Mouse (Mus musculus): ENCODE data around the gene Galnt2. TPM values are rescaled to one million over a fixed set of nuclear protein-coding genes. Genes with fewer than 3 reads are reported as not detected.

Gene Galnt2
- polyA plus RNA-seq, 1 experiment from 2014 or later, result 93.8 TPM

- peaks cover 3% of the 10 kb centered on the region for H3K36me3 ChIP-seq
- ATAC-seq (ENCODE audit: low FRiP score, low read depth), result no peak
- 85% methylated on average over 6 of the region's 6 CpGs for WGBS
- H3K27ac ChIP-seq, result no peak overlapping the region
- H3K9me3 ChIP-seq, result 0 out of 2 replicates have a peak, but pooled peaks cover 5% of the 10 kb centered on the region
- H3K9ac ChIP-seq, result 0 out of 2 replicates have a peak overlapping the region, but pooled peaks have one; percentile 10
- no peaks in the 10 kb centered on the region for H3K27me3 ChIP-seq (replicated peaks)
- no peak overlapping the region for H3K4me3 ChIP-seq
- H3K4me1 ChIP-seq, result peaks cover 34% of the 10 kb centered on the region
- no peak overlapping the region for H3K4me2 ChIP-seq (replicated peaks)
Measured at GRCm38 (mm10) chr8:124239350-124239749, 8.2 kb downstream of the Galnt2 start.

GRCm38 (mm10) chr8:124240932-124241331 is 9.7 kb downstream of the Galnt2 start:
- no peak overlapping the region for H3K4me2 ChIP-seq (replicated peaks)
- ATAC-seq (ENCODE audit: low FRiP score, low read depth), result no peak
- H3K9ac ChIP-seq, result no peak overlapping the region
- H3K27ac ChIP-seq, result no peak overlapping the region
- peaks cover 10% of the 10 kb centered on the region for H3K36me3 ChIP-seq
- 0 out of 2 replicates have a peak, but pooled peaks cover 5% of the 10 kb centered on the region for H3K9me3 ChIP-seq
- WGBS, result 77% methylated on average over 8 of the region's 8 CpGs
- no peaks in the 10 kb centered on the region for H3K27me3 ChIP-seq (replicated peaks)
- H3K4me3 ChIP-seq, result no peak overlapping the region
- H3K4me1 ChIP-seq, result peaks cover 29% of the 10 kb centered on the region

DNA sequence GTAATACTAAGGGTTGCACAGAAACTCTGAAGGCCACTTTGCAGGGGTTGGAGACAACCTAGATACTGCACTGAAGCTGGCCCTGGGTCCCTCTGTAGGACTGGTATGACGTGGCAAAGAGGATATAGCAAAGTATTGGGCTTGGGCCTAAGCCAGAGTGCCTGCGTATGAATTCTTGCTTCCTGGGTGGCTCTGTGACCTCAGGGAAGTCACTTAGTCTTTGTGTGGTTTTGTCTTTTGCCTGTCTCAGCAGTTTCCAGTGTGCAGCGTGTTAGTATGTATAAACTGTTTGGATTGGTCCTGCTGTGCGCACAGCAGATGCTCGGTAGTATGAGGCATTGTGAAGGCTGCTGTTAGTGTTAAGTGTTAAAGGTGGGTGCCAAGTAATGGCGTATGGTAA is 11.0 kb downstream of the Galnt2 start:
- no peak overlapping the region for H3K27ac ChIP-seq
- 79% methylated on average over 6 of the region's 6 CpGs for WGBS
- peaks cover 10% of the 10 kb centered on the region for H3K36me3 ChIP-seq
- H3K4me2 ChIP-seq (replicated peaks), result no peak overlapping the region
- no peak for ATAC-seq (ENCODE audit: low FRiP score, low read depth)
- H3K27me3 ChIP-seq (replicated peaks), result no peaks in the 10 kb centered on the region
- H3K4me3 ChIP-seq, result no peak overlapping the region
- peaks cover 29% of the 10 kb centered on the region for H3K4me1 ChIP-seq
- H3K9me3 ChIP-seq, result 0 out of 2 replicates have a peak, but pooled peaks cover 5% of the 10 kb centered on the region
- H3K9ac ChIP-seq, result no peak overlapping the region

DNA sequence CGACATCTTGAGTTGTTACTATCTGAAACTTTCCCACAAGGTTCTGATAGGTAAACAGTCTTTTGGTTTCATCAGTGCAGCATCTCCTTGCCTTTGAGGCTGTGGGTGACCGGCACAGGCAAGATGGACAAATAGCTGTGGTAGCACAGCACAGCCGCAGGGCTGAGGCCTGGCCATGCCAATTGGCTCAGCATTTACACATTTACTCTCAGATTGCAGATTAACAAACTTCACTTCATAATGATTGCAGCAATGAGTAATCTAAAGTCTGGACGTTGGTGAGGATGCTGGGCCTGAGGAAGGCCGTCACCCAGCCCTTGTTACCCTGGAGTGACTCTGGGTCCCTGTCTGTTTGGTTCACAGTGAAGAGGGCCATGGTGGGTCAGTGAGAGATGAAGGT is 11.7 kb downstream of the Galnt2 start:
- Histone ChIP-seq H3K36me3 (peaks cover 10% of the 10 kb centered on the region), H3K9me3 (0 out of 2 replicates have a peak, but pooled peaks cover 5% of the 10 kb centered on the region), H3K27me3 (replicated peaks) (no peaks in the 10 kb centered on the region), H3K4me3 (no peak overlapping the region), H3K9ac (no peak overlapping the region), H3K4me2 (replicated peaks) (no peak overlapping the region), H3K27ac (no peak overlapping the region), H3K4me1 (peaks cover 29% of the 10 kb centered on the region)
- 93% methylated on average over 5 of the region's 5 CpGs for whole genome bisulfite sequencing
- no peak for ATAC-seq (ENCODE audit: low FRiP score, low read depth)

- no peak overlapping the region for H3K4me3 ChIP-seq
- no peak overlapping the region for H3K4me2 ChIP-seq (replicated peaks)
- H3K27me3 ChIP-seq (replicated peaks), result no peaks in the 10 kb centered on the region
- no peak overlapping the region for H3K27ac ChIP-seq
- peaks cover 10% of the 10 kb centered on the region; the same call in 1 of the 2 replicates for H3K36me3 ChIP-seq
- peaks cover 23% of the 10 kb centered on the region for H3K4me1 ChIP-seq
- H3K9me3 ChIP-seq, result 0 out of 2 replicates have a peak, but pooled peaks cover 5% of the 10 kb centered on the region
- no peak for ATAC-seq (ENCODE audit: low FRiP score, low read depth)
- no peak overlapping the region for H3K9ac ChIP-seq
- WGBS, result 92% methylated on average over 6 of the region's 6 CpGs
Measured at GRCm38 (mm10) chr8:124247581-124247980, 16.4 kb downstream of the Galnt2 start.

- Histone ChIP-seq H3K36me3 (peaks cover 10% of the 10 kb centered on the region; the same call in 1 of the 2 replicates), H3K27me3 (replicated peaks) (no peaks in the 10 kb centered on the region), H3K4me2 (replicated peaks) (no peak overlapping the region), H3K4me3 (no peak overlapping the region), H3K9ac (no peak overlapping the region), H3K4me1 (peaks cover 28% of the 10 kb centered on the region), H3K27ac (no peak overlapping the region), H3K9me3 (0 out of 2 replicates have a peak, but pooled peaks cover 4% of the 10 kb centered on the region)
- WGBS, result 87% methylated on average over 6 of the region's 6 CpGs
- ATAC-seq (ENCODE audit: low FRiP score, low read depth), result no peak
Measured at GRCm38 (mm10) chr8:124248688-124249087, 17.5 kb downstream of the Galnt2 start.

DNA sequence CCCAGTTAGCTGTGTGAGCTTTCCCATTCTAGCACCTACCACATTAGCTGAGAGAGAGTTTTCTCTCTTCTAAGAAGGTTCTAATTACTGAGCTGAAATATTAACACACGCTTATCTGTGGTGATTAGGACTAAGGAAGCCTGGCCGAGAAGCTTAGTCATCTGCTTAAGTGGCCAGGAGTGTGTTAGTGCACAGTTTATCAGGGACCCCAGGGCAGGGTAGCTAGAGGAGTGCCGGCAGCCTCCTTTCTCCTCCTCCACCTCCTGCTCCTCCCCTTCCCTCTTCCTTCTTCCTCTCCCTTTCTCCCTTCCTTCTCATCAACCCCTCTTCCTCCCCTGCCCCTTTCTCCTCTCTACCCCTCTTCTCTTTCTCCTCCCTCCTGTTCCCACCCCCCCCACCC is 19.1 kb downstream of the Galnt2 start:
- H3K4me1 ChIP-seq, result peaks cover 28% of the 10 kb centered on the region
- H3K27me3 ChIP-seq (replicated peaks), result no peaks in the 10 kb centered on the region
- H3K4me3 ChIP-seq, result no peak overlapping the region
- WGBS, result 45% methylated on average over 3 of the region's 3 CpGs
- no peaks in the 10 kb centered on the region for H3K9me3 ChIP-seq
- H3K9ac ChIP-seq, result 0 out of 2 replicates have a peak overlapping the region, but pooled peaks have one; percentile 26
- ATAC-seq (ENCODE audit: low FRiP score, low read depth), result no peak
- H3K36me3 ChIP-seq, result 0 out of 2 replicates have a peak, but pooled peaks cover 4% of the 10 kb centered on the region
- H3K27ac ChIP-seq, result no peak overlapping the region
- H3K4me2 ChIP-seq (replicated peaks), result no peak overlapping the region; the same call in 1 of the 2 replicates

DNA sequence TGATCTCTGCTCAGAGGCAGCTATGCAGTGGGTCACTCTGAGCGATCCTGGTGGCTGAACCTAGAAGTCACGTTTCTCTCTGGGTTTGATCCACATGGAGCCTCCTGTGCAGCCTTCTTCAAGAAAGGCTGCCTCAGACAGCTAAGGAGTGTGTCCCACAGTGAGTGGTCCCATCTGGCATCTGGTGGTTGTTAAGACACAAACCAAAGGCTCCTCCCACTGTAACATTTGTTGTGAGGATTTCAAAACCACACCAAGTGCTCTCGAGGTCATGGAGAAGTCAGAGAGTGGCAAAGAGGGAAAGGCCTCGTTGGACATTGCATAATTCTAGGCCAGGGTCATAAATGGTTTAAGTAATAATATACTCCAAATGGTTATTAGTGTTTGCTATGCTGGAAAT is 19.6 kb downstream of the Galnt2 start:
- Histone ChIP-seq H3K27me3 (replicated peaks) (no peaks in the 10 kb centered on the region), H3K27ac (no peak overlapping the region)
- WGBS, result 12% methylated on average over 4 of the region's 4 CpGs

DNA sequence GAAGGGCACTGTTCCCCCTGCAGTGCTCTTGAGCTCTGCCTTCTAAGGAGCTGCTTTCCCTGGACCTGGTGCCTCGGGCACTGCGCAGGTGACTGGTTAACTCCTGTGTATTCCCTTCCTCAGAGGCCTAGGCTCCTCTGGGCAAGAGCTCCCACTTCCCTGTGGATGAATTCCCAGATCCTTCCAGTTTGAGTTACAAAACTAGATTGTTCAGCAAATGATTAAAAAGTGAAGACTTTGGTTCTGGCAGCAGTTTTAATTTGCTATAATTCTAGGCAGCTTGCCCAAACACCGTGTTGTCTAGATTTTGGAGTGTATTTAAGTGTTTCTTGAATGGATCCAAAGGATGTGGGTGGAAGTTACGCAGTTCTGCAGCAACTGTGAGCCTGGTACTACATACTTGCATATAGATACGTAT is 21.4 kb downstream of the Galnt2 start:
- WGBS, result 94% methylated on average over 5 of the region's 5 CpGs
- Histone ChIP-seq H3K4me3 (no peak overlapping the region), H3K9me3 (no peaks in the 10 kb centered on the region), H3K27me3 (replicated peaks) (no peaks in the 10 kb centered on the region), H3K4me2 (replicated peaks) (no peak overlapping the region), H3K27ac (no peak overlapping the region), H3K4me1 (peaks cover 47% of the 10 kb centered on the region), H3K9ac (no peak overlapping the region), H3K36me3 (no peaks in the 10 kb centered on the region)
- ATAC-seq (ENCODE audit: low FRiP score, low read depth), result no peak

More for the DNA sequence above, 19.6 kb downstream of the Galnt2 start:
- H3K36me3 ChIP-seq, result 0 out of 2 replicates have a peak, but pooled peaks cover 1% of the 10 kb centered on the region
- H3K9me3 ChIP-seq, result no peaks in the 10 kb centered on the region
- no peak for ATAC-seq (ENCODE audit: low FRiP score, low read depth)
- no peak overlapping the region for H3K9ac ChIP-seq
- H3K4me2 ChIP-seq (replicated peaks), result no peak overlapping the region
- peaks cover 30% of the 10 kb centered on the region for H3K4me1 ChIP-seq
- no peak overlapping the region for H3K4me3 ChIP-seq

- Histone ChIP-seq H3K27ac (no peak overlapping the region), H3K27me3 (replicated peaks) (no peaks in the 10 kb centered on the region), H3K9me3 (no peaks in the 10 kb centered on the region), H3K36me3 (no peaks in the 10 kb centered on the region), H3K4me3 (no peak overlapping the region), H3K4me1 (peaks cover 45% of the 10 kb centered on the region), H3K9ac (no peak overlapping the region), H3K4me2 (replicated peaks) (no peak overlapping the region)
- ATAC-seq (ENCODE audit: low FRiP score, low read depth), result no peak
- WGBS, result 92% methylated on average over 6 of the region's 6 CpGs
Measured at GRCm38 (mm10) chr8:124253939-124254338, 22.7 kb downstream of the Galnt2 start.

- H3K27ac ChIP-seq, result no peak overlapping the region
Measured at GRCm38 (mm10) chr8:124256841-124257240, 25.6 kb downstream of the Galnt2 start.

GRCm38 (mm10) chr8:124257363-124257762 is 26.2 kb downstream of the Galnt2 start:
- Histone ChIP-seq H3K36me3 (no peaks in the 10 kb centered on the region), H3K27me3 (replicated peaks) (no peaks in the 10 kb centered on the region), H3K4me1 (peaks cover 43% of the 10 kb centered on the region), H3K9ac (peak overlapping the region; percentile 17; the same call in 1 of the 2 replicates), H3K4me2 (replicated peaks) (no peak overlapping the region), H3K4me3 (no peak overlapping the region), H3K9me3 (no peaks in the 10 kb centered on the region), H3K27ac (no peak overlapping the region)
- WGBS, result 51% methylated on average over 10 of the region's 10 CpGs
- ATAC-seq (ENCODE audit: low FRiP score, low read depth), result 0 out of 2 replicates have a peak, but pooled peaks have one; percentile 50

More at GRCm38 (mm10) chr8:124256841-124257240, 25.6 kb downstream of the Galnt2 start:
- Histone ChIP-seq H3K4me3 (no peak overlapping the region), H3K4me1 (peaks cover 41% of the 10 kb centered on the region), H3K9me3 (no peaks in the 10 kb centered on the region), H3K36me3 (no peaks in the 10 kb centered on the region), H3K27me3 (replicated peaks) (no peaks in the 10 kb centered on the region), H3K9ac (no peak overlapping the region), H3K4me2 (replicated peaks) (no peak overlapping the region)
- WGBS, result 84% methylated on average over 9 of the region's 9 CpGs
- ATAC-seq (ENCODE audit: low FRiP score, low read depth), result no peak

- no peak overlapping the region for H3K9ac ChIP-seq
- no peaks in the 10 kb centered on the region for H3K9me3 ChIP-seq
- H3K4me3 ChIP-seq, result no peak overlapping the region
- ATAC-seq (ENCODE audit: low FRiP score, low read depth), result no peak
- H3K4me1 ChIP-seq, result peaks cover 54% of the 10 kb centered on the region
- no peak overlapping the region for H3K4me2 ChIP-seq (replicated peaks)
- H3K36me3 ChIP-seq, result no peaks in the 10 kb centered on the region
- 88% methylated on average over 4 of the region's 4 CpGs for WGBS
- no peaks in the 10 kb centered on the region for H3K27me3 ChIP-seq (replicated peaks)
- H3K27ac ChIP-seq, result no peak overlapping the region
Measured at GRCm38 (mm10) chr8:124259146-124259545, 28.0 kb downstream of the Galnt2 start.
